ENCODE assay signal across 16 mouse cellular contexts in the genomic region with DNA sequence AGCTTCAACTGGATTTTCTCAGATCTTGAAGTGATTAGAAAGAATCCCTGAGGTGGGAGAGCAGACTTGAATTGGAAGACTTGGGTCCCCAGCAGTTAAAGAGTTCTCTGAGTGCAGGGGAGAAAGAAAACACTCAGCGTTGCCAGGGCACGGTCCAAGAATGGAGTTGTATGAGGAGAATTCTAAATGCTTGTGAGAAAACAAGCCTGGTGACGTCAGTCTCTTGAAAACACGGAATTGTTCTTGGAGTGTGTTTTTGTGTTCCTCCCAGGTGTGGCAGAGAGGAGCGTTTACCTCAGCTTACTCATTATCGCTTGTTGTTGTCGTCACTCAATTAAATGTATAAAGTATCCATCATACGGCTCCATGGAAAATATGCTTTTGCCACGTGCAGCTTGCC.
DNase-seq lines count a peak whose midpoint lies in the region; ATAC-seq lines count a peak whose summit lies in the region.
"Had no signal": no experiment of that assay in that cellular context is flagged by ENCODE, and none has a peak within 500 bp of the region (broad histone marks: within the 10 kb centered on the region; RNA-seq: fewer than 3 reads in every experiment).

No protein-coding gene starts in this region.

- H3K36me3 ChIP-seq in forebrain, embryonic 16.5 days (ENCODE audit: control insufficient read depth, insufficient read depth) = no peaks in the 10 kb centered on the region
- no peaks in the 10 kb centered on the region for H3K36me3 ChIP-seq in midbrain, embryonic 12.5 days
- H3K36me3 ChIP-seq: heart, embryonic 12.5 days had no signal

- peak; percentile 66 for DNase-seq in heart, adult 11 months
- no peak for DNase-seq in heart, adult 8-10 months (ENCODE audit: low spot score)
- peak; percentile 58 to 77 for DNase-seq in lung, adult 18-20 months
- no peak for DNase-seq in gastrocnemius, postnatal 10 days
- no peak for DNase-seq in layer of hippocampus, postnatal 14 days (ENCODE audit: low spot score in 2 of 2)
- no peak for DNase-seq in spleen, adult 12 weeks (ENCODE audit: low spot score)
- DNase-seq: B cell, adult 2 months; gastrocnemius, postnatal 25 days; heart, postnatal 36 days; liver, postnatal 0 days had no signal

- peak overlapping the region; percentile 23 for H3K4me2 ChIP-seq in forebrain, embryonic 16.5 days (ENCODE audit: low read length)
- no peak overlapping the region for H3K4me2 ChIP-seq in midbrain, embryonic 12.5 days (replicated peaks)
- H3K4me2 ChIP-seq: heart, embryonic 12.5 days had no signal

- ATAC-seq in forebrain, embryonic 16.5 days = 0 out of 2 replicates have a peak, but pooled peaks have one; percentile 58
- ATAC-seq in midbrain, embryonic 12.5 days (ENCODE audit: low FRiP score, low read depth) = no peak
- ATAC-seq: intestine, postnatal 0 days; liver, postnatal 0 days; Patski had no signal

- no peak overlapping the region for H3K9ac ChIP-seq in forebrain, embryonic 16.5 days (replicated peaks; ENCODE audit: low read depth, low read length)
- no peak overlapping the region for H3K9ac ChIP-seq in midbrain, embryonic 12.5 days (replicated peaks)
- H3K9ac ChIP-seq: heart, embryonic 12.5 days; liver, postnatal 0 days had no signal

- H3K9me3 ChIP-seq in forebrain, embryonic 16.5 days (ENCODE audit: control insufficient read depth, low read length) = no peaks in the 10 kb centered on the region
- no peaks in the 10 kb centered on the region for H3K9me3 ChIP-seq in midbrain, embryonic 12.5 days
- H3K9me3 ChIP-seq: heart, embryonic 12.5 days; megakaryocyte, embryonic 14.5 days had no signal

- H3K4me1 ChIP-seq in forebrain, embryonic 16.5 days (replicated peaks; ENCODE audit: control insufficient read depth, insufficient read depth, low read length) = peaks cover 5% of the 10 kb centered on the region
- H3K4me1 ChIP-seq in midbrain, embryonic 12.5 days = peaks cover 13% of the 10 kb centered on the region

- 31% methylated on average over 9 of the region's 9 CpGs for WGBS in forebrain, embryonic 16.5 days
- WGBS in midbrain, embryonic 12.5 days = 60% methylated on average over 9 of the region's 9 CpGs

- H3K27ac ChIP-seq in forebrain, embryonic 16.5 days (ENCODE audit: low read length) = no peak overlapping the region
- peak overlapping the region; percentile 25; the same call in 1 of the 2 replicates for H3K27ac ChIP-seq in midbrain, embryonic 12.5 days (replicated peaks)

- H3K4me3 ChIP-seq in forebrain, embryonic 16.5 days (replicated peaks; ENCODE audit: low read length) = no peak overlapping the region
- H3K4me3 ChIP-seq in midbrain, embryonic 12.5 days = no peak overlapping the region
- H3K4me3 ChIP-seq: heart, embryonic 12.5 days; megakaryocyte, embryonic 14.5 days had no signal

- H3K27me3 ChIP-seq in forebrain, embryonic 16.5 days (replicated peaks; ENCODE audit: control insufficient read depth, insufficient read depth, low read length) = no peaks in the 10 kb centered on the region
- no peaks in the 10 kb centered on the region for H3K27me3 ChIP-seq in midbrain, embryonic 12.5 days
- H3K27me3 ChIP-seq: heart, embryonic 12.5 days; Patski had no signal

Comparison
In these comparisons a context has a peak if more than half of its experiments do, and no peak if none do; other contexts are left out.
1. DNase-seq: peak in heart, adult 11 months (single experiment) and lung, adult 18-20 months (2 of 2); none in heart, adult 8-10 months (single experiment), gastrocnemius, postnatal 10 days (single experiment), layer of hippocampus, postnatal 14 days (0 of 2) and spleen, adult 12 weeks (single experiment).